Mouse (Mus musculus): ENCODE results near the gene Amer2.

Amer2 gene

GRCm38 (mm10) chr14:60372821-60373309 is at the start of gene Amer2:
TSS of gene Amer2 (plus strand) at chr14:60373259.
- in situ Hi-C loops (cut with MboI, MseI) = loop anchor here (5.0 kb wide), 1 partner anchor 66 kb away; no protein-coding TSS in a partner anchor

- in situ Hi-C loops (cut with MboI, MseI) = loop anchor here (25.0 kb wide), 1 partner anchor 1578 kb away; no protein-coding TSS in a partner anchor
These were observed 33.1 kb upstream of the Amer2 start for GRCm38 (mm10) chr14:60340001-60340400.

DNA sequence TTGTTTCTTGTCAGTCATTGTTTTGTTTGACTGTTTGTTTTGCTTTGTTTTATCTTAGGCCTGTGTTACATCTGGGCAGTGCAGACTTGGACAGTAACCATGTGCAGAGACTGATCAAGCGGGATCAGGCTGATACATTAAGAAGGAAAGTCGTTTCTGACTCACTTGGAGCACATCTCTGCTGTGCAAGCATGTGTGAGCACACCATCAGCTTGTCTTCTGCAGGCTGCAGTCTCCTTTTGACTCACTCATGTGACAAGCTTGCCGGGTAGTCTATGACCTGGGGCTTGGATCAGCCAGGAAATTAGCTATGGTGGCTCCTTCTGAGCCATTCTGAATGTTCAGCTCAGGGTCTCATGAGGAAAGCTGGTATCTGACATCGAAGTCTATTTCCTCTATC is 32.5 kb upstream of the Amer2 start:
- in situ Hi-C loops (cut with MboI, MseI) = loop anchor here (25.0 kb wide), 1 partner anchor 1578 kb away; no protein-coding TSS in a partner anchor

GRCm38 (mm10) chr14:60345326-60345876 is 27.7 kb upstream of the Amer2 start:
- in situ Hi-C loops (cut with MboI, MseI) = loop anchor here (25.0 kb wide), 1 partner anchor 1583 kb away; no protein-coding TSS in a partner anchor

DNA sequence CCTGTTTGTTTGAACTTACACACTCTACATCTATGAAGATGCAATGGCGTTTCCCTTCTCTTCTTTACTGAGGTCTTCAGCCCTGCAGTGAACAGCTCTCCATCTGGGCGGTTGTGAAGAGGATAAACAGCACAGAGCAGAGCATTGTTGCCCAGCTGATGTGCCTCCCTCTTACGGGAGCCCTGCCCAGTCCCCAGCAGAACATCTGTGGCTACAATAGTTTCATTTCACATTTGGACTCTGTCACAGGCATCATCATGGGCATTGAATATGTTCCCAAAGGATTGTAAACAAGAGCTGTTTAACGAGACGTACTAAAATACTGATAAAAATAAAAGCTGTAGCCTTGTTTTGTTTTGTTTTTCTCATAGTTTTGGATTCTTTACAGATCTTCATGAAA is 14.7 kb upstream of the Amer2 start:
- in situ Hi-C loops (cut with MboI, MseI) = no loop called here

- in situ Hi-C loops (cut with MboI, MseI) = no loop called here
These were observed 11.5 kb upstream of the Amer2 start for GRCm38 (mm10) chr14:60361380-60362212.

- in situ Hi-C loops (cut with MboI, MseI) = no loop called here
These were observed 6.3 kb upstream of the Amer2 start for GRCm38 (mm10) chr14:60366729-60367128.

- in situ Hi-C loops (cut with MboI, MseI) = no loop called here
These were observed 4.0 kb upstream of the Amer2 start for GRCm38 (mm10) chr14:60368769-60369666.

- in situ Hi-C loops (cut with MboI, MseI) = loop anchor here (5.0 kb wide), 1 partner anchor 62 kb away; no protein-coding TSS in a partner anchor
These were observed 3.3 kb upstream of the Amer2 start for GRCm38 (mm10) chr14:60369667-60370315.

DNA sequence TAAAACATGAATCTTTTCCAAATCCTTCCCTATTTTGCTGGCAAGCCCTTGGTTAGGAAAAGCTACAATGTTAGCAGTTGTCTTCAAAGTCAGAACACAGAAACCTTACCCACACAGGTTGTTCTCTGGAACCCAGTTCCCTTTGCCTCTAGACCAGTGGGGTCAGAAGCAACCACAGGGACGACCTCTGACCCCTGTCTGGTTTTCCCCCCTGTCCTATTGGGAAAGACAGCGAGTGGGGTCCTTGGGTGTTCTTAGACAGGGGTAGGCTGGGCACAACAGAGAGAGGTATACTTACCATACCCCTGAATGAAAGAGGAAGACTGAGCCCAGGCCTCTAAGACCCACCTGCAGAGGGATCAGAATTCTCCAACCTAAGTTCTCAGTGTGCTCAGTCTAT is 4.0 kb downstream of the Amer2 start:
- in situ Hi-C loops (cut with MboI, MseI) = no loop called here

DNA sequence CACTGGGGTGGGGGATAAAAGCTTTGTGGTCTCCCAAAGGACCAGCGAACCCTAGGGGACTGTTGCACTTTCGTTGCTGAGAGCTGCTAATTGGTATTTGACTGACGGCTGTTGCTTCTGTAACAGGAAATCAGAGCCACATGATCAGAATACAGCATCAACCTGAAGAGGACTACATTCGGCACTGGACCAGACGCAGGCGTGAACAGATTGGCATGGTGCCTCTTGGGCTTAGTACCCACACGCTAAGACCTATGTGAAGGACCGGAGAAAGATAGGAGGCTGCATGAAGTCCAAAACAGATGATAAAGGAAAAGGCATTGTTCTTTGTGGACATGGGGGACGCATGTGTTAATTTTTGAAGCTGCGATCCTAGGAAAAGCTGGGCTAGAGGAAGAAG is 4.5 kb downstream of the Amer2 start:
- in situ Hi-C loops (cut with MboI, MseI) = no loop called here

GRCm38 (mm10) chr14:60378057-60378565 is 5.1 kb downstream of the Amer2 start:
- in situ Hi-C loops (cut with MboI, MseI) = no loop called here

DNA sequence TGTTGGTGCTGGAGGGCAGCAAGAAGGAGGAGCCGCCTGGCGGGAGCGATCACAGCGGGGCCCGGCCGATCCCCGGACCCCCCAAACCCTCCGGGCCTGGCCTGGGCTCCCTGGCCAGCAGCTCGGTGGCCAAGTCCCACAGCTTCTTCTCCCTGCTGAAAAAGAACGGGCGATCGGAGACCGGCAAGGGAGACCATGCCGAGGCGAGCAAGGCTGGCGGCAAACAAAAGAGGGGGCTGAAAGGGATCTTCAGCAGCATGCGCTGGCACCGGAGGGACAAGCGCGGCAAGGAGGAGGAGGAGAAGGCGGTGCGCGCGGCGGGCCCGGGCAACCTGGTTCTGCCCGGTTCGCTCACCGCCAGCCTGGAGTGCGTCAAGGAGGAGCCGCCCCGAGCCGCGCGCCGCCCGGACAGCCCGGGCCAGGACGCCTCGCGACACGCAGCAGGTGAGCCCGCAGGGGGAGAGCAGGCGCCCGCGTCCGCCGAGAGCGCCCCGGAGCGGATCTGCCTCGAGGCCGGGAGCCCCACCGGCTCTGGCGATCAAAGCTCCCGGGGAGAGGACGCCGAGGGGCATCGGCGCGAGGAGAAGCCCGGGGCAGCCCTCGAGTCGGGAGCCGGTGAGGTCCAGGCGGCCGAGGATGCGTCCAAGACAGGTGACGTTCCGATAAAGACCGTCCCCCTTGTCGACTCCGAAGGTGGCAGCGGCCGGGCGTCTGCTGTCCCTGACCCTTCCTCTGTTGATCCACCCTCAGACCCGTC is 5.7 kb downstream of the Amer2 start:
- in situ Hi-C loops (cut with MboI, MseI) = no loop called here

GRCm38 (mm10) chr14:60379323-60379957 is 6.4 kb downstream of the Amer2 start:
- in situ Hi-C loops (cut with MboI, MseI) = no loop called here

- in situ Hi-C loops (cut with MboI, MseI) = no loop called here
These were observed 6.9 kb downstream of the Amer2 start for GRCm38 (mm10) chr14:60379958-60380330.

GRCm38 (mm10) chr14:60381671-60382070 is 8.6 kb downstream of the Amer2 start:
- in situ Hi-C loops (cut with MboI, MseI) = no loop called here

DNA sequence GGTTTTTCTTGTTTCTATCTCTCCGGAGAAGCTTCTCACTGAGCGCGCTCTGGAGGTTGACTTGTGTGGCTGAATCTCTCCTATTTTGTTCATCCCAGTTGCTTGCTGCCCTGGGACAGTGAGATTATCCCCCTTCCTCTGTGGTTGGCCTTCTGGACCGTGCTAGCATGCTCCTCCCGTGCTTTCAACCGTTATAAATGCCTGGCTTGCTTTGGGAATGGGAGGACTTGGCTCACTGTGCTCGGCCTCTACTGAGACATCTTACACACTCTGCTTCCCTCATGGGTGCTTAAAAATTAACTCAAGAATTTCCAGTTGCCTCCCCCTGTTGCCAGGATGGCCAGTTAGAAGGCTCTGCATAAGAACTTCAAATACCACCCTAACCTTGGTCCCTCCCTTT is 10.8 kb downstream of the Amer2 start:
- in situ Hi-C loops (cut with MboI, MseI) = no loop called here

DNA sequence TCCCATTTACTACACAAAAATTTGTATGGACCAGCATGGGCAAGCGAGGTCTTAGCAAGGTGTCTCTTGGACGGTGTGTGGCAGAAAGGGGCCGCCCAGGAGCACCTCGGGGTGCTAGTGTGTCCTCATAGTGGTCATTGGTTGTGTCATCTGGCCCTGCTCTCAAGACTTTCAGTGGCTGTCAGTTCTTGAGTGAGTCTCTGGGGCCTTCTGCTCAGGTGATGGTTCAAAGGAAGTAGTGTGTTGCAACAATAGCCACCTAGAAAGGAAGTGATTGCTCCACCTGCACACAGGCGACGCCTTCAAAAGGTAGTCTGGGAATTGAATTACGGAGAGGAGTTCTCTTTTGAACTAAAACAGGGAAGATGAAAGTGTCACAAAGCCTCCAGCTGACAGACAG is 11.2 kb downstream of the Amer2 start:
- in situ Hi-C loops (cut with MboI, MseI) = no loop called here

DNA sequence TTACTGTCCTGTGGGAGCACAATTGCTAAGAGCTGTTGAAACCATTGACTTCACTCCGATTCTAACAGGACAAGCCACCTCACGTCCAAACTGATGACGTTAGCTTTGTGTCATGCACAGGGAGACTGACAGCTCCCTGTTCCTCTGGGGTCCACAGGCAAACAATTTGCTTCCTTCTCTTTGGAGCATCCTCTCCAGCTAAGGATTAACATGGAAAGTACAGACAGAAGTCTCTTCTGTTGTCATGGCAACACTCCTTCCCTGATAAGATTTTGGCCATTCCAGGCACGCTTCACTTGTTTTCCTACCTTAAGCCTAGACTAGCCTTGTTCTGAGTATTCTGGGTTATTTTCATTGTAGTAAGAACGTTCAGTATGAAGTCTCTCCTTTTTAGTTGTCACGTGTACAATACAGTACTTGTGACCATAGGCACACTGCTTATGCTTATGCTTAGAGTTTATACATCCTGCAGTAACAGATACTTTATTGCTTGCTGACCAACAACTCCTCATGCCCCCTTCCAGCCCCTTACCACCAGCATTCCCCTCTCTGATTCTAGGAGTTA is 12.1 kb downstream of the Amer2 start:
- in situ Hi-C loops (cut with MboI, MseI) = no loop called here

Data from T-helper 1 cell (primary cell).